Mouse (Mus musculus): ENCODE measurements at regions not wholly inside any gene's neighbourhood (a gene's known extent, or its start where the extent isn't known, plus 50 kb on each side); places are given as distances from the start of the nearest gene placed in this dataset.

GRCm38 (mm10) chr12:109948434-109948984 is 330.4 kb upstream of the Dio3 start:
- TF ChIP-seq POLR2A (IDR thresholded peaks at IDR 0.05; ENCODE audit: borderline replicate concordance, control insufficient read depth, low read depth, low read length) (no peak), CTCF (IDR thresholded peaks at IDR 0.05; ENCODE audit: control insufficient read depth, insufficient read depth, low read length) (no peak)

Measured in bone marrow, adult 2 months (tissue).